Mouse (Mus musculus): ENCODE measurements around the gene Rxylt1. TPM values are rescaled to one million over a fixed set of nuclear protein-coding genes. Genes with fewer than 3 reads are reported as not detected.

Gene Rxylt1
- polyA plus RNA-seq, 1 experiment from 2014 or later = 54.1 TPM

DNA sequence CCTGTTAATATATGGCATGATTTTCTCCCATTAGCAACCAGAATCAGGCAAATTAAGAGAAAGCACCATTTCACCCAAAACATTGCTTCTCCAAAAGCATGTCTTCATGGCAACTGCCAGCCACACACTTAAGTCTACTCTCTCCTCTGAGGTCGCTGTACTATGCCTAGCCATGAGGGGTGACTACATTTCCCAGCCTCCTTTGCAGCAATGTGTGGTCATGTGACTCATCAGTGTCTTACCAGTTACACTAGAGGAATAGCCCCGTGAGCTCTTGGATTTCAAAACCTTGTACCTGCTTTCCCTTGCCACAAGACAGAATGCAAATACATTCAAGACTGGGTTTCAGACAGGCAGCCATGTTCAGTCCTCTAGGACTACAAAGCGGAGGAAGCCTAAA, 58.6 kb downstream of the Rxylt1 start:
- H3K4me2 ChIP-seq (replicated peaks) = no peak overlapping the region
- 0 out of 2 replicates have a peak, but pooled peaks cover 1% of the 10 kb centered on the region for H3K4me1 ChIP-seq (replicated peaks)
- 55% methylated on average over 3 of the region's 3 CpGs for WGBS
- H3K27me3 ChIP-seq (replicated peaks) = no peaks in the 10 kb centered on the region
- H3K9ac ChIP-seq = no peak overlapping the region
- no peak overlapping the region for H3K27ac ChIP-seq
- peak; percentile 86 for ATAC-seq
- no peaks in the 10 kb centered on the region for H3K9me3 ChIP-seq
- H3K36me3 ChIP-seq = no peaks in the 10 kb centered on the region
- no peak overlapping the region for H3K4me3 ChIP-seq (replicated peaks)

DNA sequence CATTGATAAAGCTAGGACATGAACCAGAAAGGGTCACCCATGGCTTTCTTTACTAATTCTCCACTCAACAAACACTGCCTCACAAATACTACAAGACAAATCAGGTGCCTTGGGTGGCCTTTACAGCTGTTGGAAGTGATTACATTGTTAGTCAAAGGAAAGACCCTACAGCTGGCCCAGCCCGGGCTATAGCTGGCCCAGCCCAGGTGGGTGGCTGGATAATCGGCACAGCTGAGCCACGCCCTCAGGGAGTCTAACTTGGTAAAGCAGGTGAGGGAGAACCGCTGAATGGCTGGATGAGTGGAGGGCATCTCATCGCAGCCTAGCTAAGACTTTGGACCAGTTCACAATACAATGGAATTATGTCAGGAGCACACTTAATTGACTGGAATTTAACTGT, 63.9 kb downstream of the Rxylt1 start:
- no peak overlapping the region for H3K9ac ChIP-seq
- peaks cover 11% of the 10 kb centered on the region; the same call in 1 of the 2 replicates for H3K4me1 ChIP-seq (replicated peaks)
- H3K4me3 ChIP-seq (replicated peaks) = no peak overlapping the region
- H3K27me3 ChIP-seq (replicated peaks) = no peaks in the 10 kb centered on the region
- H3K4me2 ChIP-seq (replicated peaks) = no peak overlapping the region
- H3K36me3 ChIP-seq = no peaks in the 10 kb centered on the region
- no peak overlapping the region for H3K27ac ChIP-seq
- no peaks in the 10 kb centered on the region for H3K9me3 ChIP-seq
- WGBS = 54% methylated on average over 5 of the region's 5 CpGs
- ATAC-seq = no peak

DNA sequence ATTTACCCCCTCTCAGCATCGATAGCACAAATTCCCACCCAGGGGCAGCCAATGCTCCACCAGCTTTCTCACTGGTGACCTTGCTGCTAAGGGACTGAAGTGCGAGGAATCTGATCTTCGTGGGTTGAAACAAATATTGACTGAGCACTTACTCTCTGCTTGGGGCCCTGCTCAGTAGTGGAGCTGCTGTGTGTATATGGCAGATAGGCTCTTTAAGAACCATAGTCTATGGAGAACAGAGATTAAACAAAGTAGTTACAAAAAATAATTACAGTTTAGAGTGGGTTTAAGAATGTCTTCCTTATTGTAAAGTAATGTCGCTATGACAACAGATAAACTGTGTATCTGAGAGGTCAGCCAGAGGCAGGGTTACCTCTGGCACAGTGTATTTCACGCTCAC, 66.8 kb downstream of the Rxylt1 start:
- Histone ChIP-seq H3K4me3 (replicated peaks) (no peak overlapping the region), H3K4me1 (replicated peaks) (peaks cover 11% of the 10 kb centered on the region; the same call in 1 of the 2 replicates), H3K36me3 (no peaks in the 10 kb centered on the region), H3K4me2 (replicated peaks) (no peak overlapping the region), H3K9me3 (no peaks in the 10 kb centered on the region), H3K27ac (no peak overlapping the region), H3K27me3 (replicated peaks) (no peaks in the 10 kb centered on the region), H3K9ac (no peak overlapping the region)
- ATAC-seq = peak; percentile 53
- 45% methylated on average over 5 of the region's 5 CpGs for WGBS

DNA sequence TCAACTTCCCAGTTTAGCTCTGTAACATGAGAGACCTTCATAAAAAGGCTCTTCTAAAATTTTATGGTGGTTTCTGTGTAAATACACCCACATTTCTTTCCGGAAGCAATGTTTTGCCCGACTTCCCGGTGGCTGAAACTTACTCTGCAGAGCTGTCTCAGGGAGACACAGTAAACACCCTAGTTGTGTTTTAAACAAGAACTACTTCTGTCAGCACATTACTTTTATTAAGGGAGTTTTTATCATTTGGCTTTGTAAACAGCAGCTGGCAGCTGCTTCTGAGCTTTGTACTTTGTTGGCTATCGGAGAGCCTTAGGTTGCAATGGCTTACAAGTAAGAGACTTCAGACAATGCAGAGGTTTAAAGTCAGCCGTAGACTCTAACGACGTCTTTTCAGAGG, 67.4 kb downstream of the Rxylt1 start:
- ATAC-seq = peak; percentile 57
- Histone ChIP-seq H3K27me3 (replicated peaks) (no peaks in the 10 kb centered on the region), H3K9me3 (no peaks in the 10 kb centered on the region), H3K4me2 (replicated peaks) (peak overlapping the region; percentile 46), H3K9ac (no peak overlapping the region), H3K27ac (peak overlapping the region; percentile 36; the same call in 1 of the 2 replicates), H3K4me1 (replicated peaks) (peaks cover 11% of the 10 kb centered on the region; the same call in 1 of the 2 replicates), H3K4me3 (replicated peaks) (no peak overlapping the region), H3K36me3 (no peaks in the 10 kb centered on the region)
- WGBS = 17% methylated on average over 7 of the region's 7 CpGs

Other genes with a start within 250 kb of the Rxylt1 start
- 7.4 and 7.7 TPM in 2 replicates for gene Srgap1, start 50.1 kb downstream of the Rxylt1 start, polyA plus RNA-seq (2015; fragmentation: Nextera tagmentation; extraction: Ambion mirVana)